Mouse (Mus musculus) A20 (cell line): ENCODE data around the gene Lmod1.

Source experiments
- DNase-seq: peaks from one replicate; pipeline ENCODE4 v3.0.0-alpha.2; 2011; ENCODE audit warnings: low read depth, low spot score

The Lmod1 gene

GRCm38 (mm10) chr1:135324571-135324970 is at the start of gene Lmod1:
Gene Lmod1, plus strand, starts transcription at chr1:135324807.
- DNase-seq, result no peak

GRCm38 (mm10) chr1:135280646-135281045 is 44.0 kb upstream of the Lmod1 start:
- no peak for DNase-seq

DNA sequence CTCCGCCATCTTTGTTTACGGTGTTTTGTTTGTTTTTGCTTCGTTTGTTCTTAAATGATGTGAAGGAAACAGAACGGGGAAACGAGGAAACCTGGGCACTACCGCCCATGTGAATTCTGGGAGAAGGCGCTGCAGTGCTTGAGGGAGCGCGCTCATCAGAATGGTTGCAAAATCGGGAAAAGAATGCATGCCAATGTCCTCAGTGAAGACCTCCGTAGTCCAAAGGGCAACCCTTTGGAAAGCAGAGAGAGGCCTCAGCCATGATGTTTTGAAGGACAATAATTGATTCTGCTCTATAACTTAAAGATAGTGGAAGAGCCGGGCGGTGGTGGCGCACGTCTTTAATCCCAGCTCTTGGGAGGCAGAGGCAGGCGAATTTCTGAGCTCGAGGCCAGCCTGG is 42.8 kb upstream of the Lmod1 start:
- DNase-seq, result no peak

DNA sequence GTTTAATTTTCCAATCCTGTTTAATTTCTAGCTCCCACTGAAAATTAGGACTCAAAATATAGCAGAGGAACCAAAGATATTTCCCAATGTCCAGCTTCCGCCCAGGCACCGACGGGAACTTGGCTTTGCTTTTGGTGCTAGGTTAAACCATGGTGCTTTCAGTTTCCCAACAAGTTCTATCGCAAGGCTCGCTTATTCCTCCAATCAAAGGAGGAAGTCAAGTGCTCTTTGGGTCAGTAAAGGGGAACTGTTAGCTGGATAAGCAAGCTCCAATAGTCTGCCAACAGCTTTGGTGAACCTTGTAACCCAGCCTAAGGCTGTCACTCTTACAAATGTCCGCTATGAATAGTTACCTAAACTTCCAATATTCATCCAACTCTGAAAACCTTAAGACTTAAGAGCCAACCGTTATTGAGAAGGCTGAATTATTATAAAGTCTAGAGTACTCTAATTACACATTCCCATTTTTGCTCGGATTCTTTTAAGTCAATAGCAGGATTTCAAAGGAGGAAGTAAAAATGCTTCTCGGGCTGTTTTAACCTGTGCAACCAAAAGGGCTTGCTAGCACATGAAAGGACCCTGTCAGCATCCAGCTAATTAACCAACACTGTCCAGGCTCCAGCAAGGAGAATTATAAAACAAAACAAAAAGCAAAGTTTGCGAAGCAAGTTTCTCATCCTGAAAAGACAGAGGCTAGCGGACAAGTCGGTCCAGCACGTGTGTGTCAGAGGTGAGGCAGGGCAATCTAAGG is 41.9 kb upstream of the Lmod1 start:
- DNase-seq, result peak; percentile 61

GRCm38 (mm10) chr1:135283287-135283825 is 41.3 kb upstream of the Lmod1 start:
- DNase-seq, result no peak

GRCm38 (mm10) chr1:135283826-135284291 is 40.7 kb upstream of the Lmod1 start, which contains the start of gene Rnpep:
Gene Rnpep, minus strand, starts transcription at chr1:135284084.
- peak; percentile 87 for DNase-seq

GRCm38 (mm10) chr1:135286311-135286710 is 38.3 kb upstream of the Lmod1 start:
- no peak for DNase-seq

DNA sequence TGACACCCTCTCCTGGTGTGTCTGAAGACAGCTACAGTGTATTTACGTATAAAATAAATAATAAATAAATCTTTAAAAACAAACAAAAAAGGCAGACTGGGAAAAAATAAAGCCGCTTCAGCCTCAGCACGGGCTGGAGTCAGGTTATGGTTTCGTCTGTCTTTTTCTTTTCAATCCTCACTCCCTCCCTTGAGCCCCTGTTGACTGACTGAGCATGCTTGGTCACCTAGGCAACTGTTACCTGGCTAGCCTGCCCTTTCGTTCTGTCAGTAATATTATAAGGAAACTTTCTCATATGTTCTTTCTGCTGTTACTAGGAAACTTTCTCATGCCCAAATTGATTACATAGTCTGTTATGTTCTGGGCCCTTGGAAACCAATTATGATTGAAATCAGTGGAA is 33.7 kb upstream of the Lmod1 start:
- no peak for DNase-seq

DNA sequence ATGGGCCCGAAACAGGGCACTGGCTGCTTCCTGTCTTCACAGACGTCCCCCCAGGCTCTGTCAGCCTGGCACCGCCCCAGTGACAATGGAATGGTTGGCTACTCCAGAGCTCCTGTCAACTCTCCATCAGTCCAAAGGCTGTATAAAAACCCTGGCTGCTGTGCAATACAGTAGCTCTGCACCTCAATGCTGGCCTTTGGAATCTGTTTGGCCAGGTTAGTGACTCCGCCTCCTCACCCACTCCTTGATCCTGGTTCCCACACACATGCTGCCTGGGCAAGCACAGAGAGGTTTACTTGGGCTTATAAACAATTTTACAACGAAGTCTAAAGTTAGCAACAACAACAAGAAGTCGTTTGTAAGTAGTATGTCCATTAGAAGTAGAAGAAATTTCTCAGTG is 13.3 kb upstream of the Lmod1 start:
- DNase-seq, result no peak

DNA sequence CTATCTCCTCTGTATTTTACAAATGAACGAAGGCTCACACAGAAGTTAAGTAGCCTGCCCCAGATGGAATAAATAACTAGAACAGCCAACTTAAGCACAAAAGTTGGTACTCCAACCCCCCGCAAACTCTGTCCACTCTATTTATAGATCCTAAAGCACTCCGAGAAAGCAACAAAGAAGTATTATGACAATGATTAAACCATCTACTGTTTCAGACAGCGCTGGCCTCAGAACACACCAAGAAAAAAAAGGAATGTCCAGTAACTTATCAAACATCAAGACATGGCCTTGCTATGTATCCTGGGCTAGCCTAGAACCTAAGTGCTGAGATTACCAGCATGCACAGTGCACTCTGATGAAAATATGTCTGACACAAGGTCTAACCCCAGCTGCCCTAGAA is 12.4 kb upstream of the Lmod1 start:
- DNase-seq, result no peak

DNA sequence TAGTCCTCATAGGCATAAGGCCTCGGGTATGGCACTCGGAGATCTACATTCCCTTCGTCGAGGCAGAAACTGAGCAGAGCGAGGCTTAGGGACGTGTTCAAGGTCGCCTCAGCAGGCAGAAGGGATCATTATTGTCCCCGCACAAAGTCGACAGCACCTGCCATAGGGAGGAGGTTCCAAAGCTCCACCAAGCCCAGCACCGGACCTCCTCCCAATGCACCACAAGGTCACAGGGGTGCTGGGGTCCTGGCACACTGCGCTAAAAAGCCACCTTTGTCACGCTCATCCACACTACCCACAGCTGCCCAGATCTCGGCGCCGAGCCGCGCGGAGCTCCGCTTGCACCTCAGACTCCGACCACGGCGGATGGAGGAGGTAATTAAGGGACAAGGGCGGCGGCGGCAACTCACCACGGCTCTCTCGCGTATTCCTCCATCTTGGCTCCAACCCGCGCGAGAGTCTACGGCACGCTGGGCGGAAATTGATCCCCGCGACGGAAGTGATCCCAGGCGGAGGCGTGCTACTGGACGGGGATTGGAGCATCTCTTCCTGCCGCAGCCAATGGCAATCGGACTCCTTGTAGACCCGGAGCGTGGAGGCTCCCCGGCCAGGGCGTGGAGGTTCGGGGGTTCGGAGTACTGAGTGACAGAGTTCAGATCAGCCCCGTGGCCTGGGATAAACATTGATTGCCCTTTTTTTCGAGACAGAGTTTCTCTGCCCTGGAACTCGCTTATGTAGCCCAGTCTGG is 11.1 kb upstream of the Lmod1 start, which contains the start of gene Timm17a:
Gene Timm17a (minus strand): TSS at position 495 of the 748 bp plus-strand sequence.
- DNase-seq, result peak; percentile 93

GRCm38 (mm10) chr1:135323367-135323901 is 1.2 kb upstream of the Lmod1 start:
- DNase-seq, result no peak

DNA sequence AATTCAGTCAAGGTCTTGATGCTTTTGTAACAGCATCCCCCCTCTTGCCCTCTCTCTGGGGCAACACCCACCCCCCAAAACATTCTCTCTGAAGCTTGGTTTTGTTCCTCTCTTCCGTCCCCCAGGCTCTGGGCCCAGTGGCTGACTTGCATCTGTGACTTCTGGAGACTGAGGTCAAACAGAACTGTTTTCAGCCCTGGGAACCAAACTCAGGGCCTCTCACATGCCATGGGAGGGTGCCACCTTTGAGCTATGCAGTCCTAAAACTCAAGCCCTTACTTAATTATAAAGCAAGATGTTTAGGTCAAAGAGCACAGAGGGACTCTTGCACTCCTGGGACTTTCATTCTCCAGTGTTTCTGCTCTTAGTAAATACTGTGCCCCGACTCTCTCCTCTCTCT is 1.3 kb downstream of the Lmod1 start:
- DNase-seq, result no peak

DNA sequence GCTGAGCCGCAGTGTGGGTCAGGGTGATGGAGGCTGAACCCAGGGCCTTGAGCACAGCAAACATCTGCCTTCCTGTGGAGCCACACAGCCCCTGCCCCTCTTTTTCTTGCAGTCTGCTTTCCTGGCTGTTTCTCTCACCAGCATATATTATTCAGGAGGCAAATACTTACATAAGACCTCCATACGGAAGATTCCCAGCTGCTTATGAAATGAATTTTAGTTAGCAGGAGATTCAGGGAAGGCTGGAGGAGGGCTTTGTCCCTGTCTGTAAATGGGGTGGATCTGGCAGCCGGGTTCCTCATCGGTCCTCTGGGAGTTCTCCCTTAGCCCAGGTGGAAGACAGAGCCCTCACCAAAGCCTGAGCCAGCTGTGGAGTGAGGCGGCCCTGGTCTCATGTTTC is 3.8 kb downstream of the Lmod1 start:
- DNase-seq, result no peak

DNA sequence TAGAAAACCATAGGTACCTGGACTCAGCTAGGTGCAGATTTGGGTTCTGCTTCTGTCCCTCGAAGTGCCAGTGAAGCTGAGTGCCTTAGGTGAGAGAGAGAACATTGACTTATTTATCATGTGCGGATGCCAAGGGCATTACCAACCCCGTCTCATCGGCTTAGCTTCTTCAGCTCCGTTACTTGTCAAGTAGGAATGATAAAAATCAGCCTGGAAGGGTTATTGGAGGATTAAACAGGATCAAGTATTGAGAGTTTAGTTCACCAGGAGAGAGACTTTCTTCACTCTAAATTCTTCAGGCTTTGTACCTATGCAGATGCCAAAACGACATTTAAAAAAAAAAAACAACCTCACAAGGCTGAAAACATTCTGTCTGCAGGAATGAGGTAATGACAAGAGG is 6.0 kb downstream of the Lmod1 start:
- DNase-seq, result no peak

GRCm38 (mm10) chr1:135341947-135342346 is 17.3 kb downstream of the Lmod1 start:
- DNase-seq, result no peak

DNA sequence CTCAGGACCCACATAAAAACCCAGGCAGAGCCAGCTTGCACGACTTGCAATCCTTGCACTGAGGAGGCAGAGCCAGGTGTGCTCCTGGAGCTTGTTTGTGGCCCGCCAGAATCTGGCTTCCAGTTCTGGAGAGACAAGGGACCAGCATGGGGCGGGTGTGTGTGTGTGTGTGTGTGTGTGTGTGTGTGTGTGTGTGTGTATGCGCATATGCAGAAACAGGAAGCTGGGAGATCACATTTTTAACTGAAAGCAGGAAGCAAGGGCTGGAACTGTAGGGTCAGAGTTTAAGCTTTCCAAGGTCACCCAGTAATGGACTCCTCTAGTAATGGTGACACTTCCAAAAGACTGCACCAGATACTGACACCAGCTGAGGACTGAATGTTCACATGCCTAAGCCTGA is 19.4 kb downstream of the Lmod1 start:
- DNase-seq, result no peak

DNA sequence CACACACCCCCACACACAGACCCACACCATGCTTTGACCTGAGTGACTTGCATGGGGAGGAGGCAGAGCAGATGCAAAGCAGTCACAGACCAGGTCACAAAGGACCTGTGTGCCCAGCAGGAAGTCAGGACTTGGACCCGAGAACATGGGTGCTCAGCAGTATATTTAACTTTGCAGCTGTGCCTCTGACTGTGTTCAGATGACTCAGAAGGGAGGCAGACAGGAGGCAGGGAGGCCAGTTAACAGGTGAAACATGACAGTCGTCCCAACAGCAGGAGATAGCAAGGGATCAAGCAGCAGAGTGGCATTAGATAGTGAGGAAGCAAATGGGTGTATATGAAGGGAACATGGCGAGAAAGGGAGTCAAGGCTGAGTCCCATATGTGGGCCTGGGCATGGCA is 22.3 kb downstream of the Lmod1 start:
- DNase-seq, result peak; percentile 32

DNA sequence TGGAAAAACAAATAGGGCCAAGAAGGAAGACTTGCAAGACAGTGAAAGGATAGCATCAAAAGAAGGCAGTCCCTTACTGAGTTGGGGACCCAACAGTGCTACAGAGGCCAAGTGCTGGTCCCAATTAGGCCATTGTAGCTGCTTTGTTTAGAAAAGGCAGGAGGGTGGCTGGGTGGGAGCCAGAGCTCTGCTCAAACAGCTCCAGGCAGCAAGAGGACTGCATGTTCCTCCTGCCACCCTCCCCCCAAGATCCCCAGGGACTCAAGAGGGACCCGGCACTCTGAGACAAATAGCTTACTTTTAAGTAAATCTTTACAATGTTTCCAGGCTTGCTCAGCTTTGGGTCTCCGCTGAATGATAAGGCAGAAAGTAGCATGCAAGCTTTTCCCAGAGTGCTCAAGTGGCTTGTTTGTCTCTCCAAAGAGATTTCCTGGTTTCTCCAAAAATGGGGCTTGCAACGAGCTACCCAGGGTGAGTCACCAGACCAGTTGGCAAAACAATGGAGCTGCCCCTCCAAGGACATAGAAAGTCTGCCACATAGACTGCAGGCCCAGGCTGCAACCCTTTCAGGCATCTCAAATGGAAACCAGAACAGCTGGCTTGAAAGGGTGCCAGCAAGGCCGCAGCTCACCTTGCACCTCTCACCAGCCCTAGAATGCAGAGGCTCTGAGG is 23.0 kb downstream of the Lmod1 start:
- no peak for DNase-seq

GRCm38 (mm10) chr1:135351953-135352352 is 27.3 kb downstream of the Lmod1 start:
- DNase-seq, result no peak

- DNase-seq, result no peak
Measured at GRCm38 (mm10) chr1:135359071-135359470, 34.5 kb downstream of the Lmod1 start.

DNA sequence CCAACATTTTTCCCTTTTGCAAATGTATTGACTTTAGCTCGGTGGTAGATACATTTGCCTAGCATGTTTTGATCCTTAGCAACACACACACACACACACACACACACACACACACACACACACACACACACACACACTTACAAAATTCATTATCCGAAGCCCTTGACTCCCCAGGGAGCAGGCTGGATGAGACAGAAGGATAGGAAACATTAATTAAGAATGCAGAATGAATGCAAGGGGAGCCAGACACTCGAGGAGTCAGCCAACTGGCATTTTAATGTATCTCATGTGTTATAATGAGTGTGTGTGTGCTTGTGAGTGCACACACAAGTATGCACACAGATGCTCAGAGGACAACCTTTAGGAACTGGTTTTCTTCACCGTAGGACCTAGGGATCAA is 36.9 kb downstream of the Lmod1 start:
- no peak for DNase-seq
